Mouse (Mus musculus) adipocyte (in vitro differentiated cells): ENCODE data around the gene Rnf31.

Source experiments
- DNase-seq: peaks from one replicate; pipeline ENCODE4 v3.0.0-alpha.2; 2016; ENCODE audit warnings: low spot score

The Rnf31 gene

DNA sequence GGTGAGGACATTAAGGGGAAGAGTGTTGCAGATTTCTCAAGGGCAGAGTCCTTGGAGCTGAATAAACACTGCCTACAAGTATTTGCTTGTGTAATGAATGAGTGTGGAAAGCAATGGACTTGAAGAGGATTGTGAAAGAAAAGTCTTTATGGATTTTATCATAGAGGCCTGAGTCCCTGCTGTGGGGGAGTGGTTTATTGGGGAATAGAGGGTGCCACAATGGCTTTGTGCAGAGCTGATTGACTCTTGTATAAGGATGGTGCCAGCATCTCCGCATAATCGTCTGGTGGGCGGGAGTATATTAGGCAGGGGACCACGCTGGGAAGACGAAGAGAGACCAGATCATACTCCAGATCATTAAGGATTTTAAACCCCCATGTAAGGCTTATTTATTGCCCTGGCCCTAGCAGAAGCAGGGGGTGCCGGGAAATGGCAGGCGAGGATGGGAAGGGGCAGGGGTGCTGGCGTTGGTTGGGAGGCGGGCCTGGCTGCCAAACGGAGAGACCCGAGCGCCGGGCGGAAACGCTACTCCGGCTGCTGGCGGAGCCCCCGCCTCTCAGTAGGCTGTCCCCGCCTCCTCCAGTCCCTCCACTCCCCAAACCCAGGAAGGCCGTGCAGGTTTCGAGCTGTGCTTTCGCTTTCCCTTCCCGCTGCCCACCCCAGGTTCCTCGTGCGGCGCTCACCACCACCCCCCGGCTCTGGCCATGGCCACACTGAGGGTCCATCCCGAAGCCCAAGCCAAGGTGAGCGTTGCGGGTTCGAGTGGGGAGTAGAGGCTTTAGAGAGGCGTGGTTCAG, 13.4 kb upstream of the Rnf31 start, which contains the start of gene Psme1:
Gene Psme1, plus strand, starts transcription at position 253 of the 797 bp plus-strand sequence.
- peak; percentile 65 for DNase-seq

DNA sequence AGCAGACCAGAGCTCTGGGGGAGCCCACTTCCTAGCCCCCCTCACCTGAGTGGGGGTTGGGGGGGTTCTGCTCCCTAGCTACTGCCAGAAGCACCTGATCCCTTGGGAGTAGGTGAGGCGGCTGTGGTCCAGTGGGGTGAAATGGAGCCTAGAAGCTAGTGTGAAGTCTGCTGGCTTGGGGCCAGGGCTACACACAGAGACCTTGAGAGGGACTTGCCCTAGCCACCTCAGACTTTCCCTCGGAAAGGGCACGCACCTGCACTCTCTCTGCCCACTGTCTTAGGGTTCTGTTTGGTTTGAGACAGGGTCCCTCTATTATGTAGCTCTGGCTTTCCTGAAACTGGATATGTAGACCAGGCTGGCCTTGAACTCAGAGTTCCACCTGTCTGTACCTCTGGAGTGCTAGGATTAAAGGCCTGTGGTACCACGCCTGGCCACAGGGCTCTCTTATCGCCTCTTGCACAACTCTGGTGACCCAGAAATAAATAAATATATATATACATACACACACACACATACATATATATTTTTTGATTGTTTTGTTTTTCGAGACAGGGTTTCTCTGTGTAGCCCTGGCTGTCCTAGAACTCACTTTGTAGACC, 12.7 kb upstream of the Rnf31 start:
- peak; percentile 49 for DNase-seq

DNA sequence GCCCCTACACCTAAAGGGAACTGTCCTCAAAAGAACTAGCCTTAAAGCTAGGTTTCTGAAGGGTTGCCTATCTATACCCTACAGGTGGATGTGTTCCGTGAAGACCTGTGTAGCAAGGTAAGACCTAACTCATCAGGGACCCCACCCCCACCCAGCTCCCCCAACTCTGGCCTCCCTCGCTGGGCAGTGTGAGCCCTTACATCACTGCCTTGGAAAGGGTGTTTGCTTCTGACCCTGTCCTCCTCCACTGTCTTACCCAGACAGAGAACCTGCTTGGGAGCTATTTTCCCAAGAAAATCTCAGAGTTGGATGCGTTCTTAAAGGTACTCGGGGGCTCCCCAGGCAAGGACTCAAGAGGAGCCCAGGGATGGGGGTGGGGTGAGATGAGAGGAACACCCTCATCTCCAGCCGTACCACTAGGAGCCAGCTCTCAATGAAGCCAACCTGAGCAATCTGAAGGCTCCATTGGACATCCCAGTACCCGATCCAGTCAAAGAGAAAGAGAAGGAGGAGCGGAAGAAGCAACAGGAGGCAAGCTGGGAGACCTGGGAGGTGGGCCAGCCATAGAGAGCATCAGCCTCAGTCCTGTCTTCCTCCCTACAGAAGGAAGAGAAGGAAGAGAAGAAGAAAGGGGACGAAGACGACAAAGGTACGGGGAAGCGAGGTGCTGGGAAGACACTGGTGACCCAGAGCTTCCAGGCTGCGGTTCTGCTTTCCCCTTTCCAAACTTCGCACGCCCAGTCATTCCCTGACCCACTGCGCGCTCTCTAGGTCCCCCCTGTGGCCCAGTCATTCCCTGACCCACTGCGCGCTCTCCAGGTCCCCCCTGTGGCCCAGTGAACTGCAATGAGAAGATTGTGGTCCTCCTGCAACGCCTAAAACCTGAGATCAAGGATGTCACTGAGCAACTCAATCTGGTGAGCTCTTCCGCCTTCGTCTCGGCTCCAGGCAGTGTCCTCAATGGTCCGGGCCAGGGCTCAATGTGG, 11.7 kb upstream of the Rnf31 start:
- no peak for DNase-seq

DNA sequence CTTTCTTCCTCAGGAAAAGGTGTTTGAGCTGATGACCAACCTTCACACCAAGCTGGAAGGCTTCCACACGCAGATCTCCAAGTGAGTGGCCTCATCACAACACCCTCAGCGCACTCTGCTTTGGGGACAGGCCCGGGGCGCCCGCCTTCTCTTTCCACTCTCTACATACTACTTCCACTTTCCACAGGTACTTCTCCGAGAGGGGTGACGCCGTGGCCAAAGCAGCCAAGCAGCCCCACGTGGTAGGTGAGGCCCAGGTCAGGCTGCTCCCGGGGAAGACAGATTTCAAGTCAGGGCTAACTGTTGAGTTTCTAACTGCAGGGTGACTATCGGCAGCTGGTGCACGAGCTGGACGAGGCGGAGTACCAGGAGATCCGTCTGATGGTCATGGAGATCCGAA, 10.8 kb upstream of the Rnf31 start:
- no peak for DNase-seq

DNA sequence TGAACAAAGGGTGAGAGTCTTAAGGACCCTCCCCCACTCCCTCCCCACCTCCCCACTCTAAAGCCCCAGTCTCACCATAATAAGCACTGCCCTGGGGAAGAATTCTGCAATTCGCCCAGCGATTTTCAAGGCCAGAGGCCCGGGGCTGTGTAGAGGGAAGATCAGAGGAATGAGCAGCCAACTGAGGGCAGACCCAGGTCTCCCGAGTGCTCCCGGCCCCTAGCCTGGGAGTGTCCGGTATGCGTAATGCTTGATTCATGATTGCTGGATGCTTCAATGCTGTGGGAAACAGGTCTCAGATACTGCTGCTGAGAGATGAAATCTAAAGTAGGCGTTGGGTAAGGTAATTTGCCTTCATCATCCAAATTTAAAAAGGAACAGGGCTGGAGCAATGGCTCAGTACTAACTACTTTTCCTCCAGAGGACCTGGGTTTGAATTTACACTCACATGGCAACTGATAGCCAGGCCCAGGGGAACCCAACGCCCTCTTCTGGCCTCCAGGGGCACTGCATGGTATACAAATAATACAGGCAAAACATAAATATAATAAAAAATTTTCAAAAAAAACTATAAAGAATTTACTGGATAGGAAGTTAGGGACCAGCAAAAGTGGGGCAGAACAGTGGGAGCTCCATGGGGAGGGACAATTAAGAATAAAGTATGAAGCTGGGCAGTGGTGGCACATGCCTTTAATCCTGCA, 9.4 kb upstream of the Rnf31 start:
- DNase-seq: no peak

DNA sequence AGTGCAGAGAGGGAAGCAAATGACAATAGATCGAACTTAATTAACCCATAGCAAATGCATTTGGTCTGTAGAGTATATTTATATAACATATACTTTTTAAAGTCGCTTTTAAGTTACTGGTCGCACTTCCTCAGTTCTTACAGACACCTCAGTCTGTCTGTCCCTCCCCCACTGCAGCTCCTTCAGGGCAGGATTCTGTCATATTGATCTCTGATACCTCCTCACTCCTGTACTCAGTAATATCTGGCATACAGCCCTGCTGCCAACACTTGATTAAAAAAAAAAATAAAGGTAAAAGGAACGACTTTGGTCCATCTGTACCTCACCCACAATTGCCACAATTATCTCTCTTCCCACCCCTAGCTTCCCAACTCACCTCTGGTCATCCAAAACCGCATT, 7.2 kb upstream of the Rnf31 start:
- DNase-seq: no peak

DNA sequence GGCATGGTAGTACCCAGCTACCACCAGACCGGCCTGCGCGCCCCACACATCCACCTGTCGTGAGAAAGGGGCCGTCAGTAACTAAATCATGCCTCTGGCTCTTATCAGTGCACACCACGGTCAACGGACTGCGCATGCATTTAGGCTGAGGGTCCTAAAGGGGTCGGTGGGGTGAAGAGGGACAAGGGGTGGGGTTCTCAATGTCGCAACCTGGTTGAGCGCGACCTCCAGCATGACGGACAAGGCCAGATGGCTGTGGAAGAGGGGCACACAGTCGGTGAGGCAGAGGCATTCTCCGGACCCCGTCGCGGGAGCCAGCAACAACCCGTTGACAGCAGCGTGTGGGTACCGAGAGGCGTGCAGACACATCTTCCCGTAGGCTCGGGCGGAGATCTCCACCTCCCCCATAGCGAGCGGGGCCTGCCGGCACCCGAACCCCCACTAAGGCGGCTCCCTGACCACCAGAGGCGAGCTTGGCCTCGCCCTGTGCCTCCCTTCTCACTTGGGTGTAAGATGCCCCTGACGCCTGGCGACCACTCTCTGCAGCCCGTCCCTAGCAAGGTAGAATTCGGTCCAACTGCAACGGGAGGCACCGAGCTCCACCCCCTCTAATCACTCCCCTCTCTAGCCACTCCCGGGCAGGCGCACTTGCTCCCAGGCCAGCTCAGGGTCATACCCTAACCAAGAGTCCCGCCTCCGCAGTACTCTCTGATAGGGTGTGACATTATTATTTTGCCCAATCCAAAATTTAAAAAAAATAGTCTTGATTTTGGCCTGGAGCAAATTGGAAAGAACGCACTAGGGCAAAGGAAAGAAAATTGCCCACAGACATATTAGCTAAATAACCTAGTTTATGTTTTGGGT, 6.6 kb upstream of the Rnf31 start, which contains the start of gene Emc9:
Gene Emc9, minus strand, starts transcription at position 601 of the 864 bp plus-strand sequence.
- peak; percentile 90 for DNase-seq

DNA sequence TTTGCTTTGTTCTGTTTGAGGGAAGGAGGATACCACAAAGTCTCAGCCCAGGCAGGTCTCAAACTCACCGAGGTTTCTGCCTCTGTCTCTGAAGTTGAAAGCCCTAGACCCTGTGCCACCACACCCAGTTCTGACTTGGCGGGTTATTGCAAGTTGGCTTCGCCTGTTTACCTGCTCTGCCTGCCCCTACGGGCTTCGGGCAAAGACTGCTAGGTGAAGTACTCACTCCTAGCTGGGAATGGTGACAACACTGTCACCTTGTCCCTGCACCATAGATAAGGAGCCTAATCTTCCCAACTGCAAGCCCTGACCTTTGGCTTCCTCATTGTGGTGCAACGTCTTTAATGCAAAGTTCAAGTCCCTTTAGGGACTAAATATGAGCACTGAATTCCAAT, 5.9 kb upstream of the Rnf31 start:
- DNase-seq: no peak

DNA sequence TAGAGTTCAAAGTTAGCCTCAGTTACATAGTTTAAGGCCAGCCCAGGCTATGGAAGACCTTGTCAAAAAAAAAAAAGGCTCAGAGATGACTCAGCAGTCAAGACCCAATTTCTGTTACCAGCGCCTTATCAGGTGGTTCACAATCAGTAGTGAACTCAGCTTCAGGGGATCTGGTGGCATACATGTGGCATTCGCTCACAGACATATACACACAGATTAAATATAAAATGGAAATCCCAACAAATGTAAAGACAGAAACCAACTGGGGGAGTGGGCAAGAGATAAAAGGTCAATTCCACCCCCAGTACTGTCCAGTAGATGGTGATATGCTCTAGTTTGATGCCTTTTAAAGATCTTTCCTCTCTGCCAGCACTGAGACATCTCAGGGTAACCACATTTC, 5.4 kb upstream of the Rnf31 start:
- DNase-seq: no peak

DNA sequence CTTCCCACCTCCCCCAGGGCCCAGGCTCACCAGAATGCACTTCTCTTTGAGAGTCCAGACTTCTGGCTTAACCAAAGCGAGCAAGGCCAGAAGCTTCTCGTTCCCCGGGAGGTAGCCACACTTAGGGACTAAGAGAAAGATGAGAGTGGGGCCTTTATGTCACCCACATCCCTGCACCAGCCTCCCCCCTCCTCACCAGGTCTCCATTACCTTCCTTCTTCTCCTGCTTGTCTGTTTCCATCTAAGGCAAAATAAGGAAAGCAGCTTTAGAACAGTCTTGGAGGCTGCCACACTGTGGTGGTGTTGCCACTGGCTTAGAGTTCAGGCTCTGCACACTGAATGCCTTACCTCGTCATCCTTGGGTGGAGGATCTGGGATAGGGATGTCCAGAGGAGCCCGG, 2.2 kb upstream of the Rnf31 start:
- no peak for DNase-seq

DNA sequence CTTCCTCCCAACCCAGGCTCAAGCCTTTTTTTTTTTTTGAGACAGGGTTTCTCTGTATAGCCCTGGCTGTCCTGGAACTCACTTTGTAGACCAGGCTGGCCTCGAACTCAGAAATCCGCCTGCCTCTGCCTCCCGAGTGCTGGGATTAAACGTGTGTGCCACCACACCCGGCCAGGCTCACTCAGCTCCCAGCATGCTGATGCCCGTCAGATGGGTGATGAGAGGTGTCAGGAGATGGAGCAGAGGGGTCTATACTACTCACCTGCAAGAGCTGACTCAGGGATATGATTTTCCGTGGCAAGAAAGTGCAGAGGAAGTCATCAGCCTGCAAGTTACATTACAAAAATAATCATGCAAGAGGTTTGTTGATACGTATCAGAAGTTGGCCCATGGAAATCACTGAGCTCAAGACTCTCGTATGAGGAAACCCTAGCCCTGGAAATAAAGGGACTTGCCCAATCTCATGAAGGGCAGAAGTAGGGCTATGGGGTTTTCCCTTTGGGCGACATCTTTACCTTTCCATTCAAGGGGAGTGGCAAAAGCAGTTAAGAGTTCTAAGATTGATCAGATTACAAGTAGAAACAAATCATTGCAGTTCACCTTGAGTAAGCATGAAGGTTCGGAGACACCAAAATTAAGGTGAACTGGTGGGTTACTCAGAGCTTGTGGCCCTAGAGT, 1.6 kb upstream of the Rnf31 start:
- peak; percentile 33 for DNase-seq

DNA sequence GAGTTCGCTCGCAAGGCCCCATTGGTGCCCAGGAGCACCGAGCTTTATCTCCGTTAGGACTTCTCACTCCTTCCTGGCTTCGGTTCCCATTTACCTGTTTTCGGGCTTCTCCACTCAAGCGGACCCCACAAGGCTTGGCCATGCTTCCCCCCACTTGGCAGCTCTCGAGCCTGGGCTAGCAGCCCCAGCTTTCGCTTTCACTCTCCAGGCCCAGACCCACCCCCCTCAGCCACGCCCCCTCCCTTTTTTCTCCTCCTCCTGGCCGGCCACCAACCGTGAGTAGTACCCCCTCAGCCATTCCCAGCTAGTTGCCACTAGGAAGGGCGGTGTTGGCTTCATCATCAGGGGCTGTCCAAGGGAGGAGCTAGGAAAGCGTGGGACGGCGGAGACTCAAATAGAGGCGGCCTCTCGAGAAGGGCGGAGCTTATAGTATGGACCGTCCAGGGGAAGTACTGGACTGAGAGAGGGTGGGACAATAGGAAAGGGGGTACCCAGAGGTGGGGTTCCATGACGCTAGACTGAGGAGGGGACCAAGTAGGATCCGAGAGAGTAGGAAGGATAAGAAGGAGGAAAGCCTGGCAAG, 669 bp upstream of the Rnf31 start, which contains the start of gene Psme2:
Gene Psme2, minus strand, starts transcription at position 366 of the 583 bp plus-strand sequence.
- peak; percentile 97 for DNase-seq

DNA sequence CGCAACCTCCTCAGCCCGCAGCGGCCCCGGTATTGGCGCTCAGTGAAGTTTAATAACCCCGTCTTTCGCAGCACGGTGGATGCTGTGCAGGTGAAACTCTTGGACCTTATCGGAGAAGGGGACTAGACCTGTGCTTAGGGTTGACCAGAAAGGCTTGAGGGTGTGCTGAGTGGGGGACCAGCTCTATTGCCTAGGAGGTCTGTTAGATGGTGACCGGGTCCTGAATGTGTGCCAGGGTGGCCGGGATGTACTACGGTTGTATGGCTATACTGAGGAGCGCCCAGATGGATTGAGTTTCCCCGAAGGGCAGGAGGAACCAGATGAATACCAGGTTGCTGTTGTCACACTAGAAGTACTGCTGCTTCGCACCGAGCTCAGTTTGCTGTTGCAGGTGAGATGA, 718 bp downstream of the Rnf31 start:
- no peak for DNase-seq

DNA sequence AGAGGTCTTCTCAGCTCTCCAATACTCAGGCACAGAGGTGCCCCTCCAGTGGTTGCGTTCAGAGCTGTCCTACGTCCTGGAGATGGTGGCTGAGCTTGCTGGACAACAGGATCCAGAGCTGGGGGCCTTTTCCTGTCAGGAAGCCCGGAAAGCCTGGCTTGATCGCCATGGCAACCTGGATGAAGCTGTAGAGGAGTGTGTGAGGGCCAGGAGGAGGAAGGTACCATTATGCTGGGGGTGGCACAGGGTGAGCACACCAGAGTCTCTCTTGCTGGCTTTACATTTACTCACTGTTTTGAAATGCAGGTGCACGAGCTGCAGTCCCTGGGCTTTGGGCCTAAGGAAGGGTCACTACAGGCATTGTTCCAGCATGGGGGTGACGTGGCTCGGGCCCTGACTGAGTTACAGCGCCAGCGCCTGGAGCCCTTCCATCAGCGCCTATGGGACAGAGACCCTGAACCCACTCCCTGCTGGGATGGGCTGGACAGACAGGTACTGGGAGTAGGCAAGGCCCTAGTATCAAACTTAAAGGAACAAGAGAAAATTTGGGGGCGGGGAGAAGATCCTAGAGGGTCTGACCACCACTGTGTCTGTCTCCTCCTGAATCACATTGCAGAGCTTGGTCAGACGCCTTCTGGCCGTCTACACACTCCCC, 4.7 kb downstream of the Rnf31 start:
- DNase-seq: no peak

DNA sequence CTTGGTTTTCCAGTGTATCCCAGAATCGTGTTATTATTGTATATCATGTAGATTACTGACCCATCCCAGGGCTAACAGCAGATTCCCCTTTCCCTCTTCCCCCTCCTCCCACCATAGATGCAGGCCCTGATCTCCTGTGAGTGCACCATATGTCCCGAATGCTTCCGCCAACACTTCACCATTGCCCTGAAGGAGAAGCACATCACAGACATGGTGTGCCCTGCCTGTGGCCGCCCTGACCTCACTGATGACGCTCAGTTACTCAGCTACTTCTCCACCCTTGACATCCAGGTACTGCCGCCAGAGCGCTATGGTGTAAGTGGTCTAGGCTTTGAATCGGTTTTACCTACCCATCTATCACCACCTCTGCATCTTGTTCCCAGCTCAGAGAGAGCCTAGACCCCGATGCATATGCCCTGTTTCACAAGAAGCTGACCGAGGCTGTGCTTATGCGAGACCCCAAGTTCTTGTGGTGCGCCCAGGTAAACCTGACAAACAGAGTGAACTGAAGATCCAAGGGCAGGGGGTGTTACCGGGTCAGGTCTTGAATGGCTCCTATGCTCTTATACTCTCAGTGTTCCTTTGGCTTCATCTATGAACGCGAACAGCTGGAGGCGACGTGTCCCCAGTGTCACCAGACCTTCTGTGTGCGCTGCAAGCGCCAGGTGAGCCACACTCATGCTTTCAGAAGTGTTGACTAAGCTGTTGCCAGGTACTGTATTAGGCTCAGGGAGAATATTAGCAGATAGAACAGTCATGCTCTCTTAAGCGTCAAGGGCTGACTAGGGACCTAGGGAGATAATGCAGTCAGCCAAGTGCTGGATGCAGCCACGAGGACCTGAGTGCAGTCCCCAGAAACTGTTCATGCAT, 7.2 kb downstream of the Rnf31 start:
- DNase-seq: no peak

DNA sequence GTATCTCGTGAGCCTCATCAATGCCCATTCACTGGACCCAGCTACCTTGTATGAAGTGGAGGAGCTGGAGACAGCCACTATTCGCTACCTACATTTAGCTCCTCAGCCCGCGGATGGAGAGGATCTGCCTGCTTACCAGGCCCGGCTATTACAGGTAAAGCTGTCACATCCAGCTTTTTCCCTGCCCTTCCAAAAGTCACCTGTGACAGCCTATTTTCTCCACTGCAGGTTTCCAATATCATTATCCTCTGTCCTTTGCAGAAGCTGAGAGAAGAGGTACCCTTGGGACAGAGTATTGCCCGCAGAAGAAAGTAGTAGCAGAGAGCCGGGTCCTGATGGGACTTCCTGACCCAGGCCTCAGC, 11.7 kb downstream of the Rnf31 start, which contains the start of gene Irf9:
Gene Irf9, plus strand, starts transcription at position 301 of the 362 bp plus-strand sequence.
- DNase-seq: no peak

DNA sequence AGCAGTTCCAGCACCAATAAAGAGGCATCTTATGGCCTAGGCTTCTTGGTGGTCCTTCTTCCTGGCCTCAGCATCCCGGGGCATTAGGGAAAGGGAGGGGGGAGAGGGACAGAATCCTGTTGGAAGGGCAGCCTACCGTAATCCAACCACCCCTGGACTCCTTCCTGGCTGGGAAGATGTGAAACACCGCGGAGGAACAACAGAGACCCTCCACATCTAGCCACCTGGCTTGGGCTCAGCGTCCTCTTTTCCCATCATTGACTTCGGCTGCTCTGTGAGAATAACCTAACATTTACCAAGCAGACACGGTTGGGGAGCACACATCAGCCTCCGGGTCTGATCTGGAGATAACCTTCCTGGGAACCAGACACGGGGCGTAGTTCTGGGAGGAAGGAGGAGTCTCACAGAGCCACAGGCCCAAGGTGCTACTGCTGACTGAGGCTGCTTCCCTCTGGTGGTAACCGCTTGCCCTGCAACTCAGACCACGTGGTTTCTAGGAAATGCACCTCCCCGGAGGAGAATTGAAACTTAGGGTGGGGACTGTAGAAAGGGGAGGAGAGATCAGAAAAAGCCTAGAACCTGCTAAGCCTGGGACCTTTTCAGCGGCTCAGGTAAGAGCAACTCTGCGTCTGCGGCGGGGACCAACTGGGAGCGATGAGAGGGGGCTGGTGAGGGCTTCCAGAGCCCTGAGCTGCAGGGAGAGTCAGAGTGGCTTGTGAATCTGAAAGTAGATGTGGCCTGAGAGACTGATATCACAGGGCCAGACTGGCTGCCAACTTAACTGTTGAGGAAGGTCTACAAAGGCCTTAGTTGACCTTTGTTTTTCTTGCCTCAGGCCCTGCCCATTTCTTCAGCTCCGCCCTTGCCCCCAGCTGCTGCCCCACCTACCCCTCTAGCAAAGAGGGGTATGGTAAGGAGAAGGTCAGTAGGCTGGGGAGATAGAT, 12.4 kb downstream of the Rnf31 start:
- DNase-seq: peak; percentile 83
